Mouse (Mus musculus): ENCODE results near the gene Coil. TPM values are rescaled to one million over a fixed set of nuclear protein-coding genes. Genes with fewer than 3 reads are reported as not detected.
"Not testable (repeated sequence)": the region's sequence is repeated elsewhere in the genome, so short reads cannot be mapped to it uniquely, and the experiment has no call there.

Coil gene
- polyA plus RNA-seq, 1 experiment from 2014 or later: 4.6 TPM

GRCm38 (mm10) chr11:89035552-89035951, 65.5 kb downstream of the Coil start:
- Histone ChIP-seq H3K27ac (ENCODE audit: low read depth, low read length) (no peak overlapping the region), H3K4me1 (replicated peaks; ENCODE audit: control insufficient read depth, insufficient read depth, low read length) (no peaks in the 10 kb centered on the region), H3K4me3 (ENCODE audit: low read depth, low read length) (no peak overlapping the region), H3K27me3 (replicated peaks; ENCODE audit: control insufficient read depth, insufficient read depth, low read length) (no peaks in the 10 kb centered on the region), H3K4me2 (replicated peaks; ENCODE audit: low read depth) (no peak overlapping the region), H3K9ac (ENCODE audit: low read depth, low read length) (no peak overlapping the region), H3K36me3 (ENCODE audit: control insufficient read depth, insufficient read depth) (peaks cover 8% of the 10 kb centered on the region), H3K9me3 (ENCODE audit: control insufficient read depth) (no peaks in the 10 kb centered on the region)
- WGBS: 82% methylated on average over 3 of the region's 3 CpGs
- ATAC-seq: no peak
- no peak for TF ChIP-seq CTCF (IDR thresholded peaks at IDR 0.05; ENCODE audit: low read depth)

GRCm38 (mm10) chr11:89038496-89038895, 68.4 kb downstream of the Coil start:
- Histone ChIP-seq H3K36me3 (ENCODE audit: control insufficient read depth, insufficient read depth) (peaks cover 14% of the 10 kb centered on the region), H3K9ac (ENCODE audit: low read depth, low read length) (no peak overlapping the region), H3K9me3 (ENCODE audit: control insufficient read depth) (no peaks in the 10 kb centered on the region), H3K4me2 (replicated peaks; ENCODE audit: low read depth) (no peak overlapping the region), H3K27ac (ENCODE audit: low read depth, low read length) (no peak overlapping the region), H3K4me1 (replicated peaks; ENCODE audit: control insufficient read depth, insufficient read depth, low read length) (no peaks in the 10 kb centered on the region), H3K4me3 (ENCODE audit: low read depth, low read length) (no peak overlapping the region), H3K27me3 (replicated peaks; ENCODE audit: control insufficient read depth, insufficient read depth, low read length) (no peaks in the 10 kb centered on the region)
- WGBS: 87% methylated on average over 6 of the region's 6 CpGs
- ATAC-seq: no peak
- TF ChIP-seq CTCF (IDR thresholded peaks at IDR 0.05; ENCODE audit: low read depth): no peak

- 19% methylated on average over 3 of the region's 3 CpGs for WGBS
- Histone ChIP-seq H3K36me3 (ENCODE audit: control insufficient read depth, insufficient read depth) (peaks cover 16% of the 10 kb centered on the region), H3K27ac (ENCODE audit: low read depth, low read length) (no peak overlapping the region), H3K9me3 (ENCODE audit: control insufficient read depth) (no peaks in the 10 kb centered on the region), H3K27me3 (replicated peaks; ENCODE audit: control insufficient read depth, insufficient read depth, low read length) (no peaks in the 10 kb centered on the region), H3K4me2 (replicated peaks; ENCODE audit: low read depth) (no peak overlapping the region), H3K9ac (ENCODE audit: low read depth, low read length) (no peak overlapping the region), H3K4me3 (ENCODE audit: low read depth, low read length) (no peak overlapping the region), H3K4me1 (replicated peaks; ENCODE audit: control insufficient read depth, insufficient read depth, low read length) (no peaks in the 10 kb centered on the region)
- TF ChIP-seq CTCF (IDR thresholded peaks at IDR 0.05; ENCODE audit: low read depth): peak; percentile 95
- 0 out of 2 replicates have a peak, but pooled peaks have one; percentile 31 for ATAC-seq
Observed at GRCm38 (mm10) chr11:89039325-89039724, 69.3 kb downstream of the Coil start.

- ATAC-seq; H3K4me1 ChIP-seq (replicated peaks; ENCODE audit: control insufficient read depth, insufficient read depth, low read length); H3K9me3 ChIP-seq (ENCODE audit: control insufficient read depth); H3K9ac ChIP-seq (ENCODE audit: low read depth, low read length); H3K4me3 ChIP-seq (ENCODE audit: low read depth, low read length); H3K27ac ChIP-seq (ENCODE audit: low read depth, low read length); H3K27me3 ChIP-seq (replicated peaks; ENCODE audit: control insufficient read depth, insufficient read depth, low read length); H3K4me2 ChIP-seq (replicated peaks; ENCODE audit: low read depth): not testable (repeated sequence)
- H3K36me3 ChIP-seq (ENCODE audit: control insufficient read depth, insufficient read depth): peaks cover 27% of the 10 kb centered on the region
- WGBS: 91% methylated on average over 6 of the region's 7 CpGs
Observed at GRCm38 (mm10) chr11:89041073-89041472, 71.0 kb downstream of the Coil start.

Other genes with a start within 250 kb of the Coil start
- gene Akap1, start 105.7 kb upstream of the Coil start, polyA plus RNA-seq (2015; fragmentation: Nextera tagmentation; extraction: Ambion mirVana): 12.3 and 12.4 TPM in 2 replicates
- gene Scpep1, start 14.8 kb upstream of the Coil start, polyA plus RNA-seq (2015; fragmentation: Nextera tagmentation; extraction: Ambion mirVana): 191 and 210 TPM in 2 replicates
- not detected in 2 replicates for gene Elobl, start 3.3 kb upstream of the Coil start, polyA plus RNA-seq (2015; fragmentation: Nextera tagmentation; extraction: Ambion mirVana)
- gene Trim25, start 29.1 kb downstream of the Coil start, polyA plus RNA-seq (2015; fragmentation: Nextera tagmentation; extraction: Ambion mirVana): 24.2 and 26.2 TPM in 2 replicates
- 1.7 and 2.0 TPM in 2 replicates for gene Dgke, start 96.6 kb downstream of the Coil start, polyA plus RNA-seq (2015; fragmentation: Nextera tagmentation; extraction: Ambion mirVana)
- 0.93 and 1.7 TPM in 2 replicates for gene Gm525, start 103.6 kb downstream of the Coil start, polyA plus RNA-seq (2015; fragmentation: Nextera tagmentation; extraction: Ambion mirVana)